Mouse (Mus musculus) intestine, embryonic 14.5 days (tissue): ENCODE measurements around the gene Dmpk. TPM values are rescaled to one million over a fixed set of nuclear protein-coding genes. Genes with fewer than 3 reads are reported as not detected.

Experiments used
- ATAC-seq: fragments of 200-750 bp; cut with Nextera tagmentation; replicated peaks from 2 replicates; pipeline ENCODE4 v1.8.0; 2017; ENCODE audit warnings: low read depth, moderate number of reproducible peaks, moderate TSS enrichment, moderate library complexity; ENCODE audit not compliant: low FRiP score, low TSS enrichment
- DNase-seq: peaks from one replicate; pipeline ENCODE4 v3.0.0-alpha.2; 2018; ENCODE audit warnings: low spot score
- H3K27ac ChIP-seq: fragments of 300-500 bp; sonication (generic); 2 replicates; pipeline ENCODE4 v1.5.1; 2014; ENCODE audit warnings: low read depth, mild to moderate bottlenecking, control low read depth
- H3K27me3 ChIP-seq: fragments of 300-500 bp; sonication (generic); replicated peaks from 2 replicates; pipeline ENCODE4 v1.6.1; 2014; ENCODE audit warnings: low read length, control low read depth; ENCODE audit not compliant: control insufficient read depth, insufficient read depth
- H3K36me3 ChIP-seq: fragments of 300-500 bp; sonication (generic); 2 replicates; pipeline ENCODE4 v1.6.1; 2014; ENCODE audit warnings: low read length, control low read depth; ENCODE audit not compliant: control insufficient read depth, insufficient read depth
- H3K4me1 ChIP-seq: fragments of 300-500 bp; sonication (generic); replicated peaks from 2 replicates; pipeline ENCODE4 v1.6.1; 2014; ENCODE audit warnings: low read length, control low read depth, mixed read lengths; ENCODE audit not compliant: control insufficient read depth, insufficient read depth
- H3K4me2 ChIP-seq: fragments of 300-500 bp; sonication (generic); 2 replicates; pipeline ENCODE4 v1.6.1; 2014; ENCODE audit warnings: low read length
- H3K4me3 ChIP-seq: fragments of 300-500 bp; sonication (generic); 2 replicates; pipeline ENCODE4 v1.5.1; 2014; ENCODE audit warnings: low read depth, low read length, control low read depth, mixed read lengths
- H3K9ac ChIP-seq: fragments of 300-500 bp; sonication (generic); 2 replicates; pipeline ENCODE4 v1.6.1; 2014; ENCODE audit warnings: mild to moderate bottlenecking, low read length
- H3K9me3 ChIP-seq: fragments of 300-500 bp; sonication (generic); 2 replicates; pipeline ENCODE4 v1.6.1; 2016; ENCODE audit warnings: low read length, control low read depth; ENCODE audit not compliant: control insufficient read depth
- WGBS: fragments of 180-500 bp; shearing (Covaris S2); extraction: QIAGEN DNeasy Blood & Tissue Kit; methylation state at CpG from one replicate; pipeline ENCODE4 v1.1.7; 2014; 5-methylcytosine and 5-hydroxymethylcytosine counted together
- polyA plus RNA-seq: library from polyadenylated mRNA; unstranded; fragments of >200 nt; fragmentation: Nextera tagmentation; extraction: Ambion mirVana; gene quantifications from 2 replicates; pipeline ENCODE4 v1.2.1, GENCODE M21; 2014

The Dmpk gene
- polyA plus RNA-seq, 1 experiment from 2014 or later = 57.4 TPM

DNA sequence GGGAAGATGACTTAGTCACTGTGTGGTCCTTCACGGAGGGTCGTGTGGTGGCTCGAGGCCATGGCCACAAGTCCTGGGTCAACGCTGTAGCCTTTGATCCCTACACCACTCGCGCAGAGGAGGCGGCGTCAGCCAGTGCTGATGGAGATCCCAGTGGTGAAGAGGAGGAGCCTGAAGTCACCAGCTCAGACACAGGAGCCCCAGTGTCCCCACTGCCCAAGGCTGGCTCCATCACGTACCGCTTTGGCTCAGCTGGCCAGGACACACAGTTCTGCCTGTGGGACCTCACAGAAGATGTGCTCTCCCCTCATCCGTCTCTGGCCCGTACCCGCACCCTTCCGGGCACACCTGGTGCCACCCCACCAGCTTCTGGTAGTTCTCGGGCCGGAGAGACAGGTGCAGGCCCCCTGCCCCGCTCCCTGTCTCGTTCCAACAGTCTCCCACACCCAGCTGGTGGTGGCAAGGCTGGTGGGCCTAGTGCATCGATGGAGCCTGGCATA lies 3.1 kb upstream of the Dmpk start:
- 86% methylated on average over 19 of the region's 19 CpGs for WGBS
- no peak overlapping the region for H3K4me3 ChIP-seq
- ATAC-seq = no peak
- H3K36me3 ChIP-seq = peaks cover 49% of the 10 kb centered on the region
- no peak overlapping the region for H3K9ac ChIP-seq
- H3K9me3 ChIP-seq = no peaks in the 10 kb centered on the region
- no peak for DNase-seq
- H3K4me1 ChIP-seq = peaks cover 41% of the 10 kb centered on the region
- H3K27ac ChIP-seq = no peak overlapping the region
- no peak overlapping the region for H3K4me2 ChIP-seq
- H3K27me3 ChIP-seq = no peaks in the 10 kb centered on the region

GRCm38 (mm10) chr7:19082171-19082570 lies 1.5 kb upstream of the Dmpk start:
- no peak for ATAC-seq

GRCm38 (mm10) chr7:19083096-19083495 lies 553 bp upstream of the Dmpk start:
- Histone ChIP-seq H3K4me2 (0 out of 2 replicates have a peak overlapping the region, but pooled peaks have one; percentile 36), H3K27me3 (no peaks in the 10 kb centered on the region), H3K27ac (no peak overlapping the region), H3K9ac (peak overlapping the region; percentile 20; the same call in 1 of the 2 replicates), H3K9me3 (no peaks in the 10 kb centered on the region), H3K36me3 (peaks cover 61% of the 10 kb centered on the region), H3K4me1 (peaks cover 39% of the 10 kb centered on the region), H3K4me3 (no peak overlapping the region)
- WGBS = 47% methylated on average over 6 of the region's 6 CpGs
- DNase-seq (no peak), ATAC-seq (no peak)

More at GRCm38 (mm10) chr7:19082171-19082570, 1.5 kb upstream of the Dmpk start:
- peaks cover 53% of the 10 kb centered on the region for H3K36me3 ChIP-seq
- no peak overlapping the region for H3K4me3 ChIP-seq
- WGBS = 81% methylated on average over 4 of the region's 4 CpGs
- H3K4me2 ChIP-seq = no peak overlapping the region
- no peak overlapping the region for H3K9ac ChIP-seq
- no peak for DNase-seq
- no peak overlapping the region for H3K27ac ChIP-seq
- peaks cover 48% of the 10 kb centered on the region for H3K4me1 ChIP-seq
- H3K27me3 ChIP-seq = no peaks in the 10 kb centered on the region
- H3K9me3 ChIP-seq = no peaks in the 10 kb centered on the region

DNA sequence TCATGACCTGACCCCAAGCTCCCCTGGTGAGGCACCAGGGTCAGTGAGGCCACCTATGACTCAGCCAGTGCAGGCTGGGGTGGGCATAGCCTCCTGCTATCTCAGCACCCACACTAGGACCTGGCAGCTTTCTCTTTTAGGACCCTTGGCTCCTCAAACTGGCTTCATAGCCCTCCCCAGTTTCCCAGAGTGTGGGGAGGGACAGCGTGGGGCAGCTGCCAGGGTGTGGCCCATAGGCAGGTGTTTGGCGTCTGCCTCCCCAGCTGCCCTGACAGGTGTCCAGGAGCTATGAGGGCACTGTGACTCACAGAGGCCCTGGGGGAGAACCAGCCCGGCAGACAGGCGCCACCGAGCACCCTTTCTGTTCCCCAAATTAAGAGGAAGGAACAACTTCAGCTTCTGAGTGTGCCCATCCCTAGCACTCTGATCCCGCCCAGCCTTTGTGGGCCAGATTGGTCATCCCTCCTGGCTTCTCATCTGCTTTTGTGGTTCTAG lies 675 bp downstream of the Dmpk start:
- 57% methylated on average over 6 of the region's 6 CpGs for WGBS

DNA sequence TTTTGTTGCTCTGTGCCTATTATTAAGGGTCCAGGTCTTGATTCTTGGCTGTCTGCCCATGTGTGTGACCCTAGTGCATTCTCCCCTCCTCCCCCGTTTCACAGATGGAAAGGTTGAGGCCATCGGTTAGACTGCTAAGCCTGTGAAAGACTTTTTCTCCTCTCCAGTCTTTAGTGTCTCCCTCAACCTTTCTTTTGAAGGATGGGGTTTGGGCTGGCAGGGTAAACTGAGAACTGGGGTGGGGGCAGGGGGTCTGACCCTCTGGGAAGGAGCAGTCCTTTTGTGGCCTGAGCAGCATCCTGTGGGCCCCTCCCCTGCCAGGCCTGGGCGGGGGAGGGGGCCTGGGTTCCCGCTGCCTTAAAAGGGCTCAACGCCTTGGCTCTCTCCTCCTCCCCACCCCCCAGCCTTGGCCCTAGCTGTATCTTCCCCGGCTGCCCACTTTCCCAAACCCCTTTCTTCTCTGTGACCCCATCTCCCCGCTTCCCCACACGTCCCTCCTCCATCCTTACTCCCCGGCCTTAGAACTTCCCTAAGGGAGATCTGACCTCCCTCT lies 1.3 kb downstream of the Dmpk start:
- ATAC-seq = no peak
- no peak for DNase-seq
- peaks cover 39% of the 10 kb centered on the region for H3K4me1 ChIP-seq
- H3K4me2 ChIP-seq = peak overlapping the region; percentile 36
- peak overlapping the region; percentile 77 for H3K27ac ChIP-seq
- WGBS = 22% methylated on average over 9 of the region's 9 CpGs
- no peaks in the 10 kb centered on the region for H3K27me3 ChIP-seq
- peak overlapping the region; percentile 37 for H3K9ac ChIP-seq
- peak overlapping the region; percentile 29 for H3K4me3 ChIP-seq
- H3K36me3 ChIP-seq = peaks cover 50% of the 10 kb centered on the region
- no peaks in the 10 kb centered on the region for H3K9me3 ChIP-seq

More for the DNA sequence above, 675 bp downstream of the Dmpk start:
- H3K9ac ChIP-seq = peak overlapping the region; percentile 20; the same call in 1 of the 2 replicates
- peaks cover 55% of the 10 kb centered on the region for H3K36me3 ChIP-seq
- H3K4me1 ChIP-seq = peaks cover 39% of the 10 kb centered on the region
- DNase-seq (no peak), ATAC-seq (no peak)
- H3K4me3 ChIP-seq = peak overlapping the region; percentile 29
- peak overlapping the region; percentile 60 for H3K27ac ChIP-seq
- peak overlapping the region; percentile 36 for H3K4me2 ChIP-seq
- H3K9me3 ChIP-seq = no peaks in the 10 kb centered on the region
- no peaks in the 10 kb centered on the region for H3K27me3 ChIP-seq

- Histone ChIP-seq H3K4me3 (peak overlapping the region; percentile 23), H3K27me3 (no peaks in the 10 kb centered on the region), H3K4me1 (peaks cover 39% of the 10 kb centered on the region), H3K4me2 (peak overlapping the region; percentile 36), H3K9ac (peak overlapping the region; percentile 37), H3K9me3 (no peaks in the 10 kb centered on the region), H3K27ac (peak overlapping the region; percentile 77), H3K36me3 (peaks cover 50% of the 10 kb centered on the region)
- 7% methylated on average over 6 of the region's 6 CpGs for WGBS
- DNase-seq = no peak
- ATAC-seq = no peak
Measured at GRCm38 (mm10) chr7:19085495-19085894, 1.8 kb downstream of the Dmpk start.

GRCm38 (mm10) chr7:19086042-19086441 lies 2.4 kb downstream of the Dmpk start:
- peak overlapping the region; percentile 23 for H3K4me3 ChIP-seq
- DNase-seq = peak; percentile 78
- no peak overlapping the region; the same call in 1 of the 2 replicates for H3K9ac ChIP-seq
- H3K9me3 ChIP-seq = no peaks in the 10 kb centered on the region
- H3K4me1 ChIP-seq = peaks cover 39% of the 10 kb centered on the region
- H3K27me3 ChIP-seq = no peaks in the 10 kb centered on the region
- 11% methylated on average over 14 of the region's 14 CpGs for WGBS
- no peak overlapping the region for H3K27ac ChIP-seq
- H3K4me2 ChIP-seq = peak overlapping the region; percentile 36
- ATAC-seq = peak; percentile 20; the same call in 1 of the 2 replicates
- H3K36me3 ChIP-seq = peaks cover 48% of the 10 kb centered on the region

DNA sequence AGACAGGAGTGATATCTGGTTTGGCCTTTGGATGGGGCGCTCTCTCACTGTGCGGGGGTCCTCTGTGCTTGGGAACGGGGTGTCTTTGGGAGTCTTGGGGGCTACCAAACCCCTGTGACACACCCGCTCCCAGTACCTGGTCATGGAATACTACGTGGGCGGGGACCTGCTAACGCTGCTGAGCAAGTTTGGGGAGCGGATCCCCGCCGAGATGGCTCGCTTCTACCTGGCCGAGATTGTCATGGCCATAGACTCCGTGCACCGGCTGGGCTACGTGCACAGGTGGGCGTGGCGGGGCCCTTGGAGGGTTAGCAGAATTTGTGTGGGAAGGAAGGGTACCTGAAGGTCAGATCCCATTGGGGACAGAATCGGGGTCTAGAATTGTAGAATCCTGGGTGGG lies 3.1 kb downstream of the Dmpk start:
- no peaks in the 10 kb centered on the region for H3K27me3 ChIP-seq
- peaks cover 41% of the 10 kb centered on the region for H3K36me3 ChIP-seq
- no peak overlapping the region for H3K9ac ChIP-seq
- DNase-seq (no peak), ATAC-seq (no peak)
- H3K9me3 ChIP-seq = no peaks in the 10 kb centered on the region
- no peak overlapping the region for H3K27ac ChIP-seq
- no peak overlapping the region for H3K4me2 ChIP-seq
- H3K4me3 ChIP-seq = no peak overlapping the region
- 64% methylated on average over 18 of the region's 18 CpGs for WGBS
- H3K4me1 ChIP-seq = peaks cover 41% of the 10 kb centered on the region

DNA sequence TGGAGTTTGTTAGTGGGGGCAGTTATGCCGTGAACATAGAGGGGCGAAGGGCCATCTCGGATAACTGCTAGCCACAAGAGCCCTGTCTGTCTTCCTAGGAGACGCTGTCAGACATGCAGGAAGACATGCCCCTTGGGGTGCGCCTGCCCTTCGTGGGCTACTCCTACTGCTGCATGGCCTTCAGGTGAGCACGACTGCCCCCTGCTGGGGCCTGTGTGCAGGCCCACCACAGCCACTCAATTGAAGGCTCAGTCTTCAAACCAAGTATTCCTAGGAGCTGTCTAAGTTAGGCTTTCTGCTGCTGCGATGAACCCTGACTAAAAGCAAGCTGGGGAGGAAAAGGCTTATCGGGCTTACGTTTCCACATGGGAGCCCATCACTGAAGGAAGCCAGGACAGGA lies 5.2 kb downstream of the Dmpk start:
- no peak overlapping the region for H3K27ac ChIP-seq
- no peak overlapping the region for H3K9ac ChIP-seq
- no peaks in the 10 kb centered on the region for H3K27me3 ChIP-seq
- ATAC-seq = no peak
- H3K4me1 ChIP-seq = peaks cover 44% of the 10 kb centered on the region
- H3K4me3 ChIP-seq = no peak overlapping the region
- no peaks in the 10 kb centered on the region for H3K9me3 ChIP-seq
- no peak overlapping the region for H3K4me2 ChIP-seq
- peak; percentile 81 for DNase-seq
- WGBS = 40% methylated on average over 10 of the region's 10 CpGs
- H3K36me3 ChIP-seq = peaks cover 30% of the 10 kb centered on the region
